9 mouse cellular contexts compared by ENCODE assay signal in the genomic region with DNA sequence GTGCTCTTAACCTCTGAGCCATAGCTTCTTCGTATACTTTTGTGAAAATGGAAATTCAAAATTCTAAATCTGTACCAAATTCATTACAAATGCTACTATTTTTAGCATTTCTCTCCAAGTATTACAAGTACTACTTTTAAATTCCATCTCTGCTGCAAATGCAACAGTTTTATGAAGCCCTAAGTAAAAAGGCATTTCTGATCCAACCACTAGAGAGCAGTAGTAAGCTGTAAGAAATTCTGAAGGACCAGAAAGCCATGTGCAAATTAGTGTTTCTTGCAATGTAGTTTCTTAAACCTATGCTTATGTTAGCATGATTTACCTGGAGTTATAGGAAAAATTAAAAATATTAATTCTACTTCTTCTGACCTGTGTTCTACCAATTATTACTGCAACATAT. TPM values are rescaled to one million over a fixed set of nuclear protein-coding genes. Genes with fewer than 3 reads are reported as not detected.
A peak's percentile ranks its signal among the peaks of the same experiment; 100 is the strongest.
DNase-seq lines count a peak whose midpoint lies in the region; ATAC-seq and TF ChIP-seq lines count a peak whose summit lies in the region.
"Had no signal": no experiment of that assay in that cellular context is flagged by ENCODE, and none has a peak within 500 bp of the region (broad histone marks: within the 10 kb centered on the region; RNA-seq: fewer than 3 reads in every experiment).

No protein-coding gene starts in this region.

- H3K4me3 ChIP-seq in intestine, postnatal 0 days (ENCODE audit: low read depth, low read length), result no peak overlapping the region
- no peak overlapping the region for H3K4me3 ChIP-seq in intestine, embryonic 16.5 days (ENCODE audit: low read length)

- no peaks in the 10 kb centered on the region for H3K9me3 ChIP-seq in intestine, postnatal 0 days (ENCODE audit: control insufficient read depth)
- H3K9me3 ChIP-seq in intestine, embryonic 16.5 days (ENCODE audit: control insufficient read depth, low read length), result no peaks in the 10 kb centered on the region

- 95% methylated on average over 1 of the region's 1 CpGs for WGBS in intestine, postnatal 0 days
- WGBS in intestine, embryonic 16.5 days, result 96% methylated on average over 1 of the region's 1 CpGs

- no peak for ATAC-seq in intestine, postnatal 0 days
- no peak for ATAC-seq in intestine, embryonic 16.5 days

- H3K4me2 ChIP-seq in intestine, postnatal 0 days (replicated peaks; ENCODE audit: low read depth), result no peak overlapping the region
- no peak overlapping the region for H3K4me2 ChIP-seq in intestine, embryonic 16.5 days (ENCODE audit: low read depth, low read length)

- H3K27ac ChIP-seq in intestine, postnatal 0 days (ENCODE audit: low read depth, low read length), result no peak overlapping the region
- no peak overlapping the region for H3K27ac ChIP-seq in intestine, embryonic 16.5 days (ENCODE audit: low read length)

- H3K9ac ChIP-seq in intestine, postnatal 0 days (ENCODE audit: low read depth, low read length), result no peak overlapping the region
- H3K9ac ChIP-seq in intestine, embryonic 16.5 days (ENCODE audit: low read depth, low read length), result no peak overlapping the region

- no peaks in the 10 kb centered on the region for H3K4me1 ChIP-seq in intestine, postnatal 0 days (replicated peaks; ENCODE audit: control insufficient read depth, insufficient read depth, low read length)
- no peaks in the 10 kb centered on the region for H3K4me1 ChIP-seq in intestine, embryonic 16.5 days (ENCODE audit: control insufficient read depth, insufficient read depth, low read length)

- no peaks in the 10 kb centered on the region for H3K27me3 ChIP-seq in intestine, postnatal 0 days (replicated peaks; ENCODE audit: control insufficient read depth, insufficient read depth, low read length)
- H3K27me3 ChIP-seq in intestine, embryonic 16.5 days (replicated peaks; ENCODE audit: control insufficient read depth, insufficient read depth, low read length), result no peaks in the 10 kb centered on the region

- peaks cover 56% of the 10 kb centered on the region for H3K36me3 ChIP-seq in intestine, postnatal 0 days (ENCODE audit: control insufficient read depth, insufficient read depth)
- H3K36me3 ChIP-seq in intestine, embryonic 16.5 days (ENCODE audit: control insufficient read depth, insufficient read depth, low read length), result peaks cover 15% of the 10 kb centered on the region

- TF ChIP-seq CTCF in intestine, postnatal 0 days (IDR thresholded peaks at IDR 0.05; ENCODE audit: low read depth), result peak; percentile 74

- peak; percentile 24 for DNase-seq in CD4-positive helper T cell, adult 2 months (ENCODE audit: low read depth, low spot score)
- peak; percentile 25 for DNase-seq in Muller cell, postnatal 12 days (ENCODE audit: inconsistent ontology term)
- DNase-seq in forelimb bud, embryonic 11.5 days (ENCODE audit: low read depth, low spot score), result peak; percentile 49
- no peak for DNase-seq in layer of hippocampus, adult 11-12 months (ENCODE audit: low spot score)
- no peak for DNase-seq in left cerebral cortex, adult 9 months (ENCODE audit: low spot score in 2 of 2)
- no peak for DNase-seq in ovary, postnatal 36 days (ENCODE audit: low spot score)
- DNase-seq: adrenal gland, postnatal 25 days had no signal

RNA-seq across cellular contexts. Expression of a gene that starts 38.9 kb away (rescaled TPM):
- polyA plus RNA-seq in intestine, postnatal 0 days (2015; fragmentation: Nextera tagmentation; extraction: Ambion mirVana), result 97.5 and 112 TPM in 2 replicates
- polyA plus RNA-seq in intestine, embryonic 16.5 days (2015; fragmentation: Nextera tagmentation; extraction: Ambion mirVana), result 103 and 109 TPM in 2 replicates

Comparison
In these comparisons a context has a peak if more than half of its experiments do, and no peak if none do; other contexts are left out.
1. DNase-seq: peak in CD4-positive helper T cell, adult 2 months (single experiment), Muller cell, postnatal 12 days (single experiment) and forelimb bud, embryonic 11.5 days (single experiment); none in layer of hippocampus, adult 11-12 months (single experiment), left cerebral cortex, adult 9 months (0 of 2) and ovary, postnatal 36 days (single experiment).